Mouse (Mus musculus) heart, adult 2 months (tissue): ENCODE data around the gene Set.

ENCODE experiments used
- CTCF ChIP-seq: fragments of 200-600 bp; IDR thresholded peaks from 2 replicates; pipeline ENCODE4 v1.8.1; 2022; ENCODE audit warnings: antibody characterized with exemption, mild to moderate bottlenecking, moderate library complexity
- EP300 ChIP-seq: fragments of 200-500 bp; IDR thresholded peaks from 2 replicates; pipeline ENCODE4 v1.6.1; 2011; ENCODE audit warnings: low read depth, low read length, control low read depth; ENCODE audit not compliant: insufficient read depth

DNA sequence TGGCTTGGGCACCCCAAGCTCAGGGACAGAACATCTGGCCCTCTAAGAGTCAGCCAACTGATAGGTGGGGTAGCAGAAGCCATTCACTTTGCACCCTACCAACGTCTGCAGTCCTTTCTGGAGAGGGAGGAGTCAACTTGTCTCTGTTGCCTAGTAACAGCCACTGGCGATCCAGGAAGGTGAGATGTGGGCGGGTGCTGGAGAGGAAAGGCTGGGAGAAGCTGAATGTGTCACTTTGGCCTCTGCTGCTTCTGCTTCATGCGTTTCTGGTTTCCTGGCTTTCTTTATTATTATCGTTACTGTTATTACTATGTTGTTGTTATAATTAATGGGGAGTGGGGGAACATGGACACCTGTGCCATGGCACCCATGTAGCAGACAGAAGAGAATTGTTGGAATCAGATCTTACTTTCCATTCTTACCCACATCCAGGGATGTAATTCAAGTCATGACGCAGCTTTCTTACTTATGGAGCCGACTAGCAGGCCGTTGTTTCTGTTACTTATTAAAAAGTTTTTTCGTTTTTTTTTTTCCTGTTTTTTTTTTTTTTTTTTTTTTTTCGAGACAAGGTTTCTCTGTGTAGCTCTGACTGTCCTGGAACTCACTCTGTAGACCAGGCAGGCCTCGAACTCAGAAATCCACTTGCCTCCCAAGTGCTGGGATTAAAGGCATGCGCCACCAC is at the start of gene Set:
- TF ChIP-seq EP300, result no peak
- TF ChIP-seq CTCF, result no peak
